Mouse (Mus musculus): ENCODE data around the gene Wdr82. TPM values are rescaled to one million over a fixed set of nuclear protein-coding genes. Genes with fewer than 3 reads are reported as not detected.

Wdr82 gene
- total RNA-seq, 2 experiments from 2014 or later = 68.2 to 86.0 TPM

GRCm38 (mm10) chr9:106195693-106196092 lies 25.0 kb downstream of the Wdr82 start:
- no peak for ATAC-seq (replicated peaks; ENCODE audit: poor library complexity, severe bottlenecking)

GRCm38 (mm10) chr9:106197081-106197713 lies 26.5 kb downstream of the Wdr82 start:
- peak; percentile 20 for ATAC-seq (replicated peaks; ENCODE audit: poor library complexity, severe bottlenecking)

GRCm38 (mm10) chr9:106197732-106198131 lies 27.0 kb downstream of the Wdr82 start:
- ATAC-seq (replicated peaks; ENCODE audit: poor library complexity, severe bottlenecking) = no peak

- ATAC-seq (replicated peaks; ENCODE audit: poor library complexity, severe bottlenecking) = peak; percentile 45
Observed at GRCm38 (mm10) chr9:106198962-106199458, 28.3 kb downstream of the Wdr82 start.

- peak; percentile 43 for ATAC-seq (replicated peaks; ENCODE audit: poor library complexity, severe bottlenecking)
Observed at GRCm38 (mm10) chr9:106199535-106200272, 29.0 kb downstream of the Wdr82 start, which contains the start of gene Ppm1m. Ppm1m (minus strand) TSS chr9:106199746.

GRCm38 (mm10) chr9:106201895-106202294 lies 31.2 kb downstream of the Wdr82 start:
- no peak for ATAC-seq (replicated peaks; ENCODE audit: poor library complexity, severe bottlenecking)

GRCm38 (mm10) chr9:106202819-106203636 lies 32.3 kb downstream of the Wdr82 start, which contains the start of gene Twf2:
Twf2 (plus strand) TSS chr9:106203108.
- ATAC-seq (replicated peaks; ENCODE audit: poor library complexity, severe bottlenecking) = peak; percentile 55

GRCm38 (mm10) chr9:106203990-106204851 lies 33.5 kb downstream of the Wdr82 start:
- ATAC-seq (replicated peaks; ENCODE audit: poor library complexity, severe bottlenecking) = peak; percentile 39

GRCm38 (mm10) chr9:106205713-106206290 lies 35.1 kb downstream of the Wdr82 start:
- ATAC-seq (replicated peaks; ENCODE audit: poor library complexity, severe bottlenecking) = no peak

GRCm38 (mm10) chr9:106206515-106206914 lies 35.8 kb downstream of the Wdr82 start:
- no peak for ATAC-seq (replicated peaks; ENCODE audit: poor library complexity, severe bottlenecking)

GRCm38 (mm10) chr9:106208181-106208580 lies 37.5 kb downstream of the Wdr82 start:
- ATAC-seq (replicated peaks; ENCODE audit: poor library complexity, severe bottlenecking) = no peak

GRCm38 (mm10) chr9:106209954-106210353 lies 39.2 kb downstream of the Wdr82 start:
- no peak for ATAC-seq (replicated peaks; ENCODE audit: poor library complexity, severe bottlenecking)

GRCm38 (mm10) chr9:106210853-106211609 lies 40.3 kb downstream of the Wdr82 start:
- ATAC-seq (replicated peaks; ENCODE audit: poor library complexity, severe bottlenecking) = no peak

- peak; percentile 94 for ATAC-seq (replicated peaks; ENCODE audit: poor library complexity, severe bottlenecking)
Observed at GRCm38 (mm10) chr9:106211680-106212593, 41.2 kb downstream of the Wdr82 start.

- ATAC-seq (replicated peaks; ENCODE audit: poor library complexity, severe bottlenecking) = no peak
Observed at GRCm38 (mm10) chr9:106212594-106212981, 41.9 kb downstream of the Wdr82 start.

GRCm38 (mm10) chr9:106215341-106216125 lies 44.8 kb downstream of the Wdr82 start:
- ATAC-seq (replicated peaks; ENCODE audit: poor library complexity, severe bottlenecking) = no peak

GRCm38 (mm10) chr9:106216971-106217370 lies 46.2 kb downstream of the Wdr82 start:
- ATAC-seq (replicated peaks; ENCODE audit: poor library complexity, severe bottlenecking) = no peak
